Mouse (Mus musculus) neural tube, embryonic 14.5 days (tissue): ENCODE results near the gene Eepd1. TPM values are rescaled to one million over a fixed set of nuclear protein-coding genes. Genes with fewer than 3 reads are reported as not detected.

Experiments used
- ATAC-seq: fragments of 200-750 bp; cut with Nextera tagmentation; 2 replicates; pipeline ENCODE4 v1.8.0; 2017; ENCODE audit warnings: low read depth, mild to moderate bottlenecking, moderate TSS enrichment, moderate library complexity
- H3K27ac ChIP-seq: fragments of 300-500 bp; sonication (generic); 2 replicates; pipeline ENCODE4 v1.5.1; 2014; ENCODE audit warnings: low read depth, mild to moderate bottlenecking, control low read depth, low read length, moderate library complexity, mixed read lengths
- H3K27me3 ChIP-seq: fragments of 300-500 bp; sonication (generic); 2 replicates; pipeline ENCODE4 v1.6.1; 2014; ENCODE audit warnings: low read length; ENCODE audit not compliant: control insufficient read depth, insufficient read depth
- H3K36me3 ChIP-seq: fragments of 300-500 bp; sonication (generic); 2 replicates; pipeline ENCODE4 v1.6.1; 2014; ENCODE audit warnings: low read length, mixed read lengths; ENCODE audit not compliant: control insufficient read depth, insufficient read depth
- H3K4me1 ChIP-seq: fragments of 300-500 bp; sonication (generic); 2 replicates; pipeline ENCODE4 v1.6.1; 2014; ENCODE audit warnings: low read length; ENCODE audit not compliant: control insufficient read depth, insufficient read depth
- H3K4me2 ChIP-seq: fragments of 300-500 bp; sonication (generic); 2 replicates; pipeline ENCODE4 v1.6.1; 2014; ENCODE audit warnings: mild to moderate bottlenecking, low read depth, low read length, control low read depth
- H3K4me3 ChIP-seq: fragments of 300-500 bp; sonication (generic); 2 replicates; pipeline ENCODE4 v1.5.1; 2014; ENCODE audit warnings: low read depth, low read length, control low read depth, mixed read lengths
- H3K9ac ChIP-seq: fragments of 300-500 bp; sonication (generic); replicated peaks from 2 replicates; pipeline ENCODE4 v1.6.1; 2014; ENCODE audit warnings: low read depth, mild to moderate bottlenecking, control low read depth, low read length, mixed read lengths
- H3K9me3 ChIP-seq: fragments of 300-500 bp; sonication (generic); 2 replicates; pipeline ENCODE4 v1.6.1; 2016; ENCODE audit warnings: low read length; ENCODE audit not compliant: control insufficient read depth
- WGBS: fragments of 180-500 bp; shearing (Covaris S2); extraction: QIAGEN DNeasy Blood & Tissue Kit; methylation state at CpG from one replicate; pipeline ENCODE4 v1.1.7; 2014; 5-methylcytosine and 5-hydroxymethylcytosine counted together
- polyA plus RNA-seq: library from polyadenylated mRNA; unstranded; fragments of >200 nt; fragmentation: Nextera tagmentation; extraction: Ambion mirVana; gene quantifications from 2 replicates; pipeline ENCODE4 v1.2.1, GENCODE M21; 2014

Gene Eepd1
- polyA plus RNA-seq, 1 experiment from 2014 or later: 11.0 TPM

DNA sequence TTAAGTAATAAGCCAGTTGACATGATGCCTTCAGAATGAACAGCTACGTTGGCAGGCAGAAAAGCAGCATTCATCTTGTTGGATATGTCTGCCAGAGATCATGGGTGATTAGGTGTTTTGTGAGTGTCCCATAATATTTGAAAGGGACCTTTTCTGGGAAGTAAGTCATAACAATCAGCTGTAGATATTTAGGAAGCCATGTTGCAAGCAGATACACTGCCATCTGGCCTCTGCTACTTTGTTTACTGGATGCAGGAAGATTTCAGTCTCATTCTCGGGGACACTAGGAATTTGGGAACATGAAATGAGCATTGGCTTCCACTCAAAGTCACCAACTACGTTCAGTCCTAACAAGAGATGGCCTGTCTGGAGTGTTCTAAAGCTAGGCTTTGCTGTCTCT is 54.1 kb downstream of the Eepd1 start:
- 82% methylated on average over 3 of the region's 3 CpGs for WGBS
- Histone ChIP-seq H3K4me3 (no peak overlapping the region), H3K9me3 (no peaks in the 10 kb centered on the region), H3K4me2 (no peak overlapping the region), H3K27me3 (no peaks in the 10 kb centered on the region), H3K27ac (no peak overlapping the region), H3K36me3 (no peaks in the 10 kb centered on the region), H3K9ac (no peak overlapping the region), H3K4me1 (no peaks in the 10 kb centered on the region)
- ATAC-seq: no peak

- ATAC-seq: no peak
- no peak overlapping the region for H3K4me3 ChIP-seq
These were observed 58.1 kb downstream of the Eepd1 start for GRCm38 (mm10) chr9:25539461-25539860.

GRCm38 (mm10) chr9:25541355-25541754 is 60.0 kb downstream of the Eepd1 start:
- Histone ChIP-seq H3K36me3 (no peaks in the 10 kb centered on the region), H3K4me3 (no peak overlapping the region), H3K27me3 (no peaks in the 10 kb centered on the region), H3K4me1 (no peaks in the 10 kb centered on the region), H3K9me3 (no peaks in the 10 kb centered on the region), H3K27ac (no peak overlapping the region), H3K9ac (no peak overlapping the region), H3K4me2 (no peak overlapping the region)
- ATAC-seq: no peak
- WGBS: 83% methylated on average over 4 of the region's 4 CpGs

More at GRCm38 (mm10) chr9:25539461-25539860, 58.1 kb downstream of the Eepd1 start:
- H3K9ac ChIP-seq: no peak overlapping the region
- 90% methylated on average over 2 of the region's 2 CpGs for WGBS
- H3K4me1 ChIP-seq: no peaks in the 10 kb centered on the region
- no peaks in the 10 kb centered on the region for H3K9me3 ChIP-seq
- no peak overlapping the region for H3K4me2 ChIP-seq
- no peaks in the 10 kb centered on the region for H3K36me3 ChIP-seq
- H3K27ac ChIP-seq: no peak overlapping the region
- no peaks in the 10 kb centered on the region for H3K27me3 ChIP-seq

DNA sequence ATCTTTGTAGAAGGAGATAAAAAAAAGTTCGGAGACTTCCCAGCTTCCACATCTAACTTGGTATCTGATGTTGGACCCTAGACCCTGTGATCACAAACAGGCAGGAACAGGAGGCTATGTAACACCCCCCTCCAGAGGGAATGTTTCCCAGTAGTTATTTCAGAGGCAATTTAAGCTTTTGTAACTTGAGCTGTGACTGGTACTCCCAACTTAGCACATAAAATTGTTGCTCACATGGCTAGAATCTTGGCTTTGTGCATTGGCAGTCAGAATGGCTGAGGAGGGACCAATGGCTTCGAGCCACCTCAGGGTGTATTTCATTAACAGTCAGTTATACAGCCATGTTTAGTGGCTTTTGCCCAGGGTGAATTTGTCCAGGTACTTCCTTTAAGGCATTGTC is 63.9 kb downstream of the Eepd1 start:
- Histone ChIP-seq H3K4me2 (no peak overlapping the region), H3K4me3 (no peak overlapping the region), H3K9me3 (no peaks in the 10 kb centered on the region), H3K9ac (no peak overlapping the region), H3K27me3 (no peaks in the 10 kb centered on the region), H3K4me1 (no peaks in the 10 kb centered on the region), H3K27ac (no peak overlapping the region), H3K36me3 (no peaks in the 10 kb centered on the region)
- 89% methylated on average over 2 of the region's 2 CpGs for WGBS
- ATAC-seq: no peak

DNA sequence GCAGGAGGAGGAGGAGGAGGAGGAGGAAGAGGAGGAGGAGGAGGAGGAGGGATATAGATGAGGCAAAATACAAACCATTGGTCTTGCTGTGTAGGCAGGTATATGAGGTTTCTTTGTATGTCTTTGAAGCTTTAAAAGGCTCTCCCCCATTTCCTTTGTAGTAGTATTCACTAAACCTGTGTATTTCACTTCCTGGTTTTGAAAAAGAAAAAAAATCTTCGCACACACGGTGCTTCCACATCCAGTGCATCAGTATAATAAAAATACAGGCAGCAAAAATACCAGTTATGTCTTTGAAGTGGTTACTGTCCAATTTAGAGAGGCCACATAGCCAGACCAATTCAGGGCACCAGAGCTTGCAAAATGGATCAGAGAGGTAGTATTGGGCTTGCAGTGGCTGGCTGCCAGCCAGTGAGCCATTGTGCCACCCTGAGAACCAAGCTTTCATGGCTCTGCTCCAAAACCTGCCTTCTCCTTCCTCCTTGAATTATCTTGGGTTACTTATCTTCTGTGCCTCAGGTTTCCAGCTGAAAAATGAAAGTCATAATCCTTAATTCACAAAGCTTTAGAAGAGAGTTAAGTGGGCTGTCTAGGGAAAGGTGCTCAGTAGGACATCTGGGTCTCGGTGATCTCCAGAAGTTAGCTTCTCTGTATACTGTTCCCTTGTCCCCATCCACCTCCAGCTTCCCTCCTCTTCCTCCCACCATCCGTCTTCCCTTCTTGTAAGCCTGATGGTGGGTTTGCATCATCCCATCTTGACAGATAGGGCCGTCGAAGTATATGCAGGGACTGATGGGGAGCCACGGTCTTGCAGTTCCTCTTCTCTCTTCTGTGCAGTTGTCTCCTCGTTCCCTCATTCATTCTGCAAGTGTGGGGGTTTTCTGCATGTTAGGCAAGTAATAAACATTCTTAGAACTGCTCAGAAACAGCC is 68.0 kb downstream of the Eepd1 start:
- no peaks in the 10 kb centered on the region for H3K4me1 ChIP-seq
- H3K4me2 ChIP-seq: no peak overlapping the region
- no peak for ATAC-seq
- no peak overlapping the region for H3K4me3 ChIP-seq
- H3K9me3 ChIP-seq: no peaks in the 10 kb centered on the region
- H3K27me3 ChIP-seq: no peaks in the 10 kb centered on the region
- no peak overlapping the region for H3K27ac ChIP-seq
- no peak overlapping the region for H3K9ac ChIP-seq
- WGBS: 86% methylated on average over 8 of the region's 8 CpGs
- no peaks in the 10 kb centered on the region for H3K36me3 ChIP-seq

- Histone ChIP-seq H3K4me3 (no peak overlapping the region), H3K27me3 (no peaks in the 10 kb centered on the region), H3K4me2 (no peak overlapping the region), H3K9ac (no peak overlapping the region), H3K27ac (no peak overlapping the region), H3K36me3 (no peaks in the 10 kb centered on the region), H3K4me1 (no peaks in the 10 kb centered on the region), H3K9me3 (no peaks in the 10 kb centered on the region)
- ATAC-seq: no peak
- 85% methylated on average over 7 of the region's 7 CpGs for WGBS
These were observed 68.8 kb downstream of the Eepd1 start for GRCm38 (mm10) chr9:25550196-25550595.

DNA sequence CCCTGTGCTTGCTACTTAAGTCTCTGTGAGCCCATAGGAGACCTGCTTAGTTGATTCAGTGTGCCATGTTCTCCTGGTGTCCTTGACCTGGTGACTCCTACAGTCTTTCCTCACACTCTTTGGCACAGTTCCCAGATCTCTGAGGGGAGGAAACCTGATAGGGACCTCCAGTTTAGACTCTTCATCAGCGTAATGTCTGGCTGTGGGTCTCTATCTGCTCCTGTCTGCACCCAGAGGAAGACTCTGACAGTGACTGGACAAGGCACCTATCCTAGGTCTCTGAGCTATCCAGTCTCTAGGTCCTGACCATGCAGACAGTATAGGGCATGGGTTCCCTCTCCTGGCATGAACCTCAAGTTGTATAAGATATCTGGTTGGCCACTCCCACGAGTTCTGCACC is 71.2 kb downstream of the Eepd1 start:
- Histone ChIP-seq H3K27me3 (no peaks in the 10 kb centered on the region), H3K4me3 (no peak overlapping the region), H3K36me3 (no peaks in the 10 kb centered on the region), H3K4me1 (no peaks in the 10 kb centered on the region), H3K9me3 (no peaks in the 10 kb centered on the region), H3K4me2 (no peak overlapping the region), H3K27ac (no peak overlapping the region), H3K9ac (no peak overlapping the region)
- 70% methylated on average over 2 of the region's 2 CpGs for WGBS
- no peak for ATAC-seq

- Histone ChIP-seq H3K36me3 (no peaks in the 10 kb centered on the region), H3K9ac (no peak overlapping the region), H3K4me1 (no peaks in the 10 kb centered on the region), H3K27me3 (no peaks in the 10 kb centered on the region), H3K9me3 (no peaks in the 10 kb centered on the region), H3K27ac (no peak overlapping the region), H3K4me2 (no peak overlapping the region), H3K4me3 (no peak overlapping the region)
- no peak for ATAC-seq
- 77% methylated on average over 6 of the region's 6 CpGs for WGBS
These were observed 73.0 kb downstream of the Eepd1 start for GRCm38 (mm10) chr9:25554246-25554803.

DNA sequence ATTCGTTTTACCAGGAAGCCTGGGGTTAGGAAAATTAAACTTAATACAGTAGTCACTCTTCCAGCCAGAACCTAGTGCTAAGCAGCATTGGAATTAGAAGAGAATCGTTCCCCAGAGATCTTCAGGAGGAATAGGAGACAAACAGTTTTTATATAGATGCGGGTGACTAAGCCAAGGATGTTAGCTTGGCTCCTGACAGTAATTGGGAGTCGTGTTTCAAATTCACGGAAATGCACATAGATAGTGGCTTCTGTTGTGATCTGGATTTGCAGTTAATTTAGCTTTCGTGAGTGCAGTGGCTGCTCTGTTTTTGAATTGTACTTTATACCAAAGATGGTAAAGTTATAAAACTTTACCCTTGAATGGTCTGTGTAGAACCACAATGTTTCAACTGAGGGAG is 73.9 kb downstream of the Eepd1 start:
- Histone ChIP-seq H3K4me3 (no peak overlapping the region), H3K9me3 (no peaks in the 10 kb centered on the region), H3K9ac (no peak overlapping the region), H3K4me1 (no peaks in the 10 kb centered on the region), H3K4me2 (no peak overlapping the region), H3K27me3 (no peaks in the 10 kb centered on the region), H3K27ac (no peak overlapping the region), H3K36me3 (no peaks in the 10 kb centered on the region)
- ATAC-seq: no peak
- WGBS: 87% methylated on average over 6 of the region's 6 CpGs
